Mouse (Mus musculus) heart, adult 2 months (tissue): ENCODE data around the gene Rtn3.

Experiments
- CTCF ChIP-seq: fragments of 200-600 bp; IDR thresholded peaks from 2 replicates; pipeline ENCODE4 v1.8.1; 2022; ENCODE audit warnings: antibody characterized with exemption, mild to moderate bottlenecking, moderate library complexity
- EP300 ChIP-seq: fragments of 200-500 bp; IDR thresholded peaks from 2 replicates; pipeline ENCODE4 v1.6.1; 2011; ENCODE audit warnings: low read depth, low read length, control low read depth; ENCODE audit not compliant: insufficient read depth
- POLR2A ChIP-seq: fragments of 200-500 bp; IDR thresholded peaks from 2 replicates; pipeline ENCODE4 v1.6.1; 2011; ENCODE audit warnings: mild to moderate bottlenecking, low read depth, low read length, control low read depth; ENCODE audit not compliant: insufficient read depth

- TF ChIP-seq CTCF (no peak), EP300 (no peak), POLR2A (no peak)
Observed at GRCm38 (mm10) chr19:7458901-7459300, 24.2 kb downstream of the Rtn3 start.
